Mouse (Mus musculus) E14TG2a.4 (cell line): ENCODE measurements around the gene Rsph14.

Experiments used
- H3K27me3 ChIP-seq: 2 replicates; pipeline ENCODE4 v1.6.1; 2014; ENCODE audit warnings: low read length, control low read depth; ENCODE audit not compliant: insufficient read depth
- H3K36me3 ChIP-seq: 2 replicates; pipeline ENCODE4 v1.6.1; 2014; ENCODE audit warnings: low read length, control low read depth; ENCODE audit not compliant: insufficient read depth
- H3K4me1 ChIP-seq: replicated peaks from 2 replicates; pipeline ENCODE4 v1.6.1; 2014; ENCODE audit warnings: low read depth, low read length, control low read depth
- H3K4me3 ChIP-seq: replicated peaks from 2 replicates; pipeline ENCODE4 v1.5.1; 2014; ENCODE audit warnings: mild to moderate bottlenecking, low read length
- H3K9me3 ChIP-seq: 2 replicates; pipeline ENCODE4 v1.6.1; 2014; ENCODE audit warnings: low read length, control low read depth
- CTCF ChIP-seq: conservative IDR thresholded peaks from 2 replicates; pipeline ENCODE4 v1.5.1; 2014; ENCODE audit warnings: low read length
- NANOG ChIP-seq: IDR thresholded peaks from 2 replicates; pipeline ENCODE4 v1.6.1; 2014; ENCODE audit warnings: borderline replicate concordance, low read length, mixed read lengths
- POU5F1 ChIP-seq: IDR thresholded peaks from 2 replicates; pipeline ENCODE4 v1.6.1; 2014; ENCODE audit warnings: low read length, borderline replicate concordance

Rsph14 gene

GRCm38 (mm10) chr10:74929578-74929977 lies 102.8 kb downstream of the Rsph14 start:
- TF ChIP-seq NANOG (no peak), POU5F1 (no peak), CTCF (peak; percentile 22)
- H3K4me3 ChIP-seq = no peak overlapping the region
- peaks cover 19% of the 10 kb centered on the region for H3K4me1 ChIP-seq
- H3K9me3 ChIP-seq = no peaks in the 10 kb centered on the region
- peaks cover 15% of the 10 kb centered on the region; the same call in 1 of the 2 replicates for H3K27me3 ChIP-seq
- H3K36me3 ChIP-seq = no peaks in the 10 kb centered on the region

DNA sequence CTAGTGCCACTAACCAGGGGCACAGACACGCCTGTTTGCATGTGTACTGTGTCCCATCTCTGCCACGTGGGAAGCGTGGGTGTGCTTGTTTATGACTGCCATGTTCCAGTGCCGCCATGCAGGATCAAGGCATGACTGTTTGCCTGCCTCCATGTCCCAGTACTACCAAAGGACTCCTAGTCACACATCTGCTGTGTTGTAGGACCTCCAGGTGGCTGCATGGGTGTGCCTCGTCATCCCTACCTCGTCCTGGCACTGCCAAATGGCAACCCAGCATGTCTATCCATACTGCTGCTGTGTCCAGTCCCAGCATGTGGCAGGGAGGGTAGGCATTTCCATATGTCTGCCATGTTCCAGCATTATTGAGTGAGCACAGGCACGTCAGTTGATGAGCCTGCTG lies 104.1 kb downstream of the Rsph14 start:
- Histone ChIP-seq H3K9me3 (no peaks in the 10 kb centered on the region), H3K4me1 (peaks cover 19% of the 10 kb centered on the region), H3K36me3 (no peaks in the 10 kb centered on the region), H3K27me3 (peaks cover 15% of the 10 kb centered on the region; the same call in 1 of the 2 replicates), H3K4me3 (no peak overlapping the region)
- TF ChIP-seq NANOG (no peak), CTCF (no peak), POU5F1 (no peak)

- H3K36me3 ChIP-seq = no peaks in the 10 kb centered on the region
- no peaks in the 10 kb centered on the region for H3K9me3 ChIP-seq
- peak overlapping the region; percentile 76 for H3K4me3 ChIP-seq
- H3K4me1 ChIP-seq = peaks cover 38% of the 10 kb centered on the region
- TF ChIP-seq POU5F1 = no peak
- peak; percentile 85 for TF ChIP-seq CTCF
- peaks cover 27% of the 10 kb centered on the region for H3K27me3 ChIP-seq
Observed at GRCm38 (mm10) chr10:74925324-74925723, 107.1 kb downstream of the Rsph14 start.

GRCm38 (mm10) chr10:74924274-74924673 lies 108.1 kb downstream of the Rsph14 start:
- no peak for TF ChIP-seq POU5F1
- H3K4me3 ChIP-seq = no peak overlapping the region

DNA sequence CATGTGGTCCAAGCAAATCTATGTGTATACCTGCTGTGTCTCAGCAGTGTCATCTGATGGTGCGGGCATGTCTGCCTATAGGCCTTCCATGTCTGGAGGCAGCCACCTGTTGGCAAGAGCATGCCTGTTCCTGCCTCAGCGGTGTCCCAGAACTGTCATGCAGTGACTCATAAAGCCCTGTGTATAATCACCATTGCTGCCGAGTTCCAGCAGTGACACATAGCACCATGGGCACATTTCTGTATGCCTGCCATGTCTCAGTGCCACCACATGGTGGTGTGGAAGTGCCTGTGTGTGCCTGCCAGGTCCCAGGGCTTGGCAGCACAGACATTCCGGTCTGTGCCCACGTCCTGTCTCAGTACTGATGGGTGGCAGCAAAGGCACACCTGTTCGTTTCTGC lies 109.6 kb downstream of the Rsph14 start:
- peaks cover 18% of the 10 kb centered on the region for H3K27me3 ChIP-seq
- no peaks in the 10 kb centered on the region for H3K36me3 ChIP-seq
- no peaks in the 10 kb centered on the region for H3K9me3 ChIP-seq
- TF ChIP-seq NANOG (no peak), CTCF (peak; percentile 19; the same call in 1 of the 2 replicates), POU5F1 (no peak)
- H3K4me3 ChIP-seq = no peak overlapping the region
- peaks cover 45% of the 10 kb centered on the region for H3K4me1 ChIP-seq

More at GRCm38 (mm10) chr10:74924274-74924673, 108.1 kb downstream of the Rsph14 start:
- H3K27me3 ChIP-seq = peaks cover 27% of the 10 kb centered on the region
- H3K36me3 ChIP-seq = no peaks in the 10 kb centered on the region
- H3K9me3 ChIP-seq = no peaks in the 10 kb centered on the region
- H3K4me1 ChIP-seq = peaks cover 42% of the 10 kb centered on the region

- Histone ChIP-seq H3K36me3 (no peaks in the 10 kb centered on the region), H3K9me3 (no peaks in the 10 kb centered on the region), H3K27me3 (peaks cover 17% of the 10 kb centered on the region), H3K4me3 (peak overlapping the region; percentile 51; the same call in 1 of the 2 replicates), H3K4me1 (peaks cover 47% of the 10 kb centered on the region)
- TF ChIP-seq NANOG (no peak), CTCF (no peak), POU5F1 (no peak)
Observed at GRCm38 (mm10) chr10:74921614-74922013, 110.8 kb downstream of the Rsph14 start.

- Histone ChIP-seq H3K4me3 (peak overlapping the region; percentile 51; the same call in 1 of the 2 replicates), H3K36me3 (no peaks in the 10 kb centered on the region), H3K9me3 (no peaks in the 10 kb centered on the region), H3K4me1 (peaks cover 41% of the 10 kb centered on the region), H3K27me3 (peaks cover 12% of the 10 kb centered on the region)
- TF ChIP-seq CTCF = peak; percentile 32
- TF ChIP-seq NANOG = no peak
- no peak for TF ChIP-seq POU5F1
Observed at GRCm38 (mm10) chr10:74920853-74921567, 111.4 kb downstream of the Rsph14 start.

- H3K4me1 ChIP-seq = peaks cover 30% of the 10 kb centered on the region
- H3K4me3 ChIP-seq = 0 out of 2 replicates have a peak overlapping the region, but pooled peaks have one; percentile 7
- TF ChIP-seq POU5F1 = no peak
- TF ChIP-seq CTCF = no peak
- no peak for TF ChIP-seq NANOG
- no peaks in the 10 kb centered on the region for H3K36me3 ChIP-seq
- peaks cover 12% of the 10 kb centered on the region for H3K27me3 ChIP-seq
- no peaks in the 10 kb centered on the region for H3K9me3 ChIP-seq
Observed at GRCm38 (mm10) chr10:74919277-74919676, 113.1 kb downstream of the Rsph14 start.

DNA sequence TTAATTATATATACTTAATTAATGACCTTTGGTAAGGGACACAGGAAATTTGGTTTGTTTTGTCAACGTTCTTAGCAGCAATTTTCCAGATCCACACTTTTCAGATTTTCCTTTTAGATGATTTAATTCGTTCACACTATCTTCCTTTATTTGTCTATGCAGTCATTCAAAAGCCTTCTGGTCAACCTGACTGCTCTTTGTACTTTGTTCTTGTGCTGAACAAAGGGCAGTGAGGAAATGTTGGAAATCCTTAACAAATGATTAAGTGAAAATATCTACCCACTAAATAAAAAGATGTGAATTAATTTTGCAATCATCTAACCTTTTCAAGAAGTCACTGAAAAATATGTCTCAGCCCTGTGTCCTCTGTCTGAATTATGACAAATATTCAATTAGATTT lies 124.0 kb downstream of the Rsph14 start:
- TF ChIP-seq CTCF = no peak
- no peak for TF ChIP-seq NANOG
- TF ChIP-seq POU5F1 = no peak
- no peaks in the 10 kb centered on the region for H3K27me3 ChIP-seq
- no peaks in the 10 kb centered on the region for H3K4me1 ChIP-seq
- H3K4me3 ChIP-seq = no peak overlapping the region
- H3K36me3 ChIP-seq = no peaks in the 10 kb centered on the region
- no peaks in the 10 kb centered on the region for H3K9me3 ChIP-seq
